Mouse (Mus musculus): ENCODE results near the gene Polr3e. TPM values are rescaled to one million over a fixed set of nuclear protein-coding genes. Genes with fewer than 3 reads are reported as not detected.

Polr3e gene
- total RNA-seq, 1 experiment = 44.4 TPM

DNA sequence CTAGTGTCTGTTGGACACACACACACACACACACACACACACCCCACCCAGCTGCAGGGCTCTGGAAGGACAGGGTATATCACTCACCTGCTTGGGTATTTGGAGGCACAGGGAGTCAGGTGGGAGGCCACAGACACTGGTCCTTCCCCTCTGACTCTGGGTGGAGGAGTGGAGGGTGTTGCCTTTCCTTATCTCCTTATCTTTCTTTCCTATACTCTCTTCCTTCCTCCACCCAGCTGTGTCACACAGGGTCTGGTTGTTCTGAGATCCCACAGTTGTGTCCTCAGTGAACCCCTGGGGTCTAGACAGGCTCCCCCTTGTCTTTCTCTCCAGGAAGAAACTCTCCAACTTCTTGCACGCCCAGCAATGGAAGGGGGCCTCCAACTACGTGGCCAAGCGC lies 37.6 kb upstream of the Polr3e start:
- H3K9ac ChIP-seq (ENCODE audit: insufficient read depth, low read depth, low read length, poor library complexity, severe bottlenecking) = no peak overlapping the region
- peaks cover 3% of the 10 kb centered on the region; the same call in 1 of the 2 replicates for H3K36me3 ChIP-seq (ENCODE audit: control insufficient read depth, insufficient read depth, low read length, poor library complexity, severe bottlenecking)
- DNase-seq (ENCODE audit: low read depth, low spot score) = no peak
- H3K27ac ChIP-seq (ENCODE audit: insufficient read depth, low read depth, low read length, poor library complexity, severe bottlenecking) = no peak overlapping the region
- H3K4me1 ChIP-seq (ENCODE audit: control insufficient read depth in 2 of 2, insufficient read depth in 2 of 2, low read length in 2 of 2, poor library complexity in 1 of 2) = peaks cover 0 to 4% of the 10 kb centered on the region in 2 experiments; a peak in 1 of 4 replicates
- in situ Hi-C loops (cut with MboI; ENCODE audit: low sequenced_read_pairs in 2 of 2, unreplicated experiment in 2 of 2) = no loop called here
- no peak for TF ChIP-seq MAFK (IDR thresholded peaks at IDR 0.05; ENCODE audit: insufficient read depth, low read depth, low read length)
- TF ChIP-seq ZC3H11A (IDR thresholded peaks at IDR 0.05; ENCODE audit: borderline replicate concordance, low read depth, low read length) = no peak
- TF ChIP-seq CHD2 (IDR thresholded peaks at IDR 0.05; ENCODE audit: low read depth, low read length) = no peak
- no peak for TF ChIP-seq ZNF384 (IDR thresholded peaks at IDR 0.05; ENCODE audit: low read depth, low read length)
- no peak for TF ChIP-seq HCFC1 (IDR thresholded peaks at IDR 0.05; ENCODE audit: borderline replicate concordance, insufficient read depth, low read length)
- no peaks in the 10 kb centered on the region for H3K9me3 ChIP-seq (ENCODE audit: control insufficient read depth, insufficient read depth, low read depth, low read length)
- no peak overlapping the region for H3K4me3 ChIP-seq (ENCODE audit: insufficient read depth in 1 of 2, low read depth in 1 of 2, low read length in 2 of 2, poor library complexity in 1 of 2, severe bottlenecking in 1 of 2)

DNA sequence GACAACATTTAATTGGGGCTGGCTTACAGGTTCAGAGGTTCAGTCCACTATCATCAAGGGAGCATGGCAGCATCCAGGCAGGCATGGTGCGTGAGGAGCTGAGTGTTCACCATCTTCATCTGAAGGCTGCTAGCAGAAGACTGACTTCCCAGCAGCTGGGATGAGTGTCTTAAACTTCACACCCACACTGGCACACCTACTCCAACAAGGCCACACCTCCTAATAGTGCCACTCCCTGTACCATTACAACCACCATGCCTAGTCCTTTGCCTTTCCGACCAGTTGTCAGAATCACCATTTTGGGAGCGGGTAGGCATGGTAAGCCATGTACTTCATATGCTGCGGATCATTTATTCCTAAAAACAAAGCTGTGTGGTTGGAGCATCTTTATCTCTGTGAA lies 36.8 kb upstream of the Polr3e start:
- Histone ChIP-seq H3K9me3 (ENCODE audit: control insufficient read depth, insufficient read depth, low read depth, low read length) (no peaks in the 10 kb centered on the region), H3K36me3 (ENCODE audit: control insufficient read depth, insufficient read depth, low read length, poor library complexity, severe bottlenecking) (peaks cover 5% of the 10 kb centered on the region; the same call in 1 of the 2 replicates), H3K9ac (ENCODE audit: insufficient read depth, low read depth, low read length, poor library complexity, severe bottlenecking) (no peak overlapping the region), H3K4me1 (ENCODE audit: control insufficient read depth in 2 of 2, insufficient read depth in 2 of 2, low read length in 2 of 2, poor library complexity in 1 of 2) (0 out of 4 replicates have a peak, but pooled peaks cover 0 to 2% of the 10 kb centered on the region in 2 experiments), H3K27ac (ENCODE audit: insufficient read depth, low read depth, low read length, poor library complexity, severe bottlenecking) (no peak overlapping the region), H3K4me3 (ENCODE audit: insufficient read depth in 1 of 2, low read depth in 1 of 2, low read length in 2 of 2, poor library complexity in 1 of 2, severe bottlenecking in 1 of 2) (no peak overlapping the region)
- TF ChIP-seq CHD2 (IDR thresholded peaks at IDR 0.05; ENCODE audit: low read depth, low read length) (no peak), ZNF384 (IDR thresholded peaks at IDR 0.05; ENCODE audit: low read depth, low read length) (no peak), HCFC1 (IDR thresholded peaks at IDR 0.05; ENCODE audit: borderline replicate concordance, insufficient read depth, low read length) (no peak), ZC3H11A (IDR thresholded peaks at IDR 0.05; ENCODE audit: borderline replicate concordance, low read depth, low read length) (no peak), MAFK (IDR thresholded peaks at IDR 0.05; ENCODE audit: insufficient read depth, low read depth, low read length) (no peak)
- DNase-seq (ENCODE audit: low read depth, low spot score) = no peak
- in situ Hi-C loops (cut with MboI; ENCODE audit: low sequenced_read_pairs in 2 of 2, unreplicated experiment in 2 of 2) = no loop called here

DNA sequence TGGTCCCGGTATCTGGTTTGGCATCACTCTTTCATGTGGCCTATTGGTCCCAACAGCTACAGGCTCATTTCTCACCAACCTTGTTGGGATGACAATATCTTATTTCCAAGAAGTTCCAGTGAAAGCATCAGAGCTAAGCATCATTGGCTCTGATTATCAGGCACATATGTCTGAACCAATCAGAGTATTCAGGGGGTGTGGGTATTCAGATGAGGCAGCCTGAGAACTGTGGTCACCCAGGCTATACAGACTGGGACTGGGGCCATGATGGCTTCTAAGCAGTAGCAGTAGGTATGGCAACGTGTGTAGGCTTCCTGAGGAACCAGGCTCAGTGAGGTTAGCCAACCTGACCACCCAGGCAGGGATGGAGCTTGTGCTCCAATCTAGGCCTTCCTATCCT lies 36.1 kb upstream of the Polr3e start:
- TF ChIP-seq ZNF384 (IDR thresholded peaks at IDR 0.05; ENCODE audit: low read depth, low read length) (no peak), ZC3H11A (IDR thresholded peaks at IDR 0.05; ENCODE audit: borderline replicate concordance, low read depth, low read length) (no peak), HCFC1 (IDR thresholded peaks at IDR 0.05; ENCODE audit: borderline replicate concordance, insufficient read depth, low read length) (no peak), MAFK (IDR thresholded peaks at IDR 0.05; ENCODE audit: insufficient read depth, low read depth, low read length) (no peak), CHD2 (IDR thresholded peaks at IDR 0.05; ENCODE audit: low read depth, low read length) (no peak)
- Histone ChIP-seq H3K36me3 (ENCODE audit: control insufficient read depth, insufficient read depth, low read length, poor library complexity, severe bottlenecking) (peaks cover 5% of the 10 kb centered on the region; the same call in 1 of the 2 replicates), H3K27ac (ENCODE audit: insufficient read depth, low read depth, low read length, poor library complexity, severe bottlenecking) (no peak overlapping the region), H3K9me3 (ENCODE audit: control insufficient read depth, insufficient read depth, low read depth, low read length) (no peaks in the 10 kb centered on the region), H3K4me1 (ENCODE audit: control insufficient read depth in 2 of 2, insufficient read depth in 2 of 2, low read length in 2 of 2, poor library complexity in 1 of 2) (no peaks in the 10 kb centered on the region), H3K9ac (ENCODE audit: insufficient read depth, low read depth, low read length, poor library complexity, severe bottlenecking) (no peak overlapping the region), H3K4me3 (ENCODE audit: insufficient read depth in 1 of 2, low read depth in 1 of 2, low read length in 2 of 2, poor library complexity in 1 of 2, severe bottlenecking in 1 of 2) (no peak overlapping the region)
- no peak for DNase-seq (ENCODE audit: low read depth, low spot score)
- in situ Hi-C loops (cut with MboI; ENCODE audit: low sequenced_read_pairs in 2 of 2, unreplicated experiment in 2 of 2) = no loop called here

DNA sequence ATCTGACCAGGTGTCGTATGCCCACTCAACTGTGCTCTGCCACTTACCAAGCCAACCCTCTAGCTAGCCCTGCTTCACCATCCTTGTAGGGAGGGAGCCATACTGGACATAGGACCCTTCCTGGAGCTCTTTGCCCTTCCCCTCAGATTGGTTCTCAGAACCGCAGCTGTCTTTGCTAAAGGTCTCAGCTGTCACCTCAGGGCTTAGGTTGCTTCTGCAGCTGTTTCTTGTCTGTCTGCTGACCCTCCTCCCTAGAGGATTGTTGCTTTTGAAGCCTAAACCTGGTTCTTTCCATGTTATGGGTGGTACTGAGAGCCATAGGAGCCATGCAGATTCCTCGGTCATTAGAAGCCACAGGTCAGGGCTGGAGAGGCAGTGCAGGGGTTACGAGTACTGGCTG lies 34.9 kb upstream of the Polr3e start:
- in situ Hi-C loops (cut with MboI; ENCODE audit: low sequenced_read_pairs in 2 of 2, unreplicated experiment in 2 of 2) = no loop called here

More for the DNA sequence above, 34.9 kb upstream of the Polr3e start:
- TF ChIP-seq ZC3H11A (IDR thresholded peaks at IDR 0.05; ENCODE audit: borderline replicate concordance, low read depth, low read length) = no peak
- TF ChIP-seq MAFK (IDR thresholded peaks at IDR 0.05; ENCODE audit: insufficient read depth, low read depth, low read length) = no peak
- no peak for TF ChIP-seq HCFC1 (IDR thresholded peaks at IDR 0.05; ENCODE audit: borderline replicate concordance, insufficient read depth, low read length)
- TF ChIP-seq CHD2 (IDR thresholded peaks at IDR 0.05; ENCODE audit: low read depth, low read length) = no peak
- TF ChIP-seq ZNF384 (IDR thresholded peaks at IDR 0.05; ENCODE audit: low read depth, low read length) = no peak
- no peak for DNase-seq (ENCODE audit: low read depth, low spot score)
- Histone ChIP-seq H3K9me3 (ENCODE audit: control insufficient read depth, insufficient read depth, low read depth, low read length) (no peaks in the 10 kb centered on the region), H3K4me3 (ENCODE audit: insufficient read depth in 1 of 2, low read depth in 1 of 2, low read length in 2 of 2, poor library complexity in 1 of 2, severe bottlenecking in 1 of 2) (no peak overlapping the region), H3K9ac (ENCODE audit: insufficient read depth, low read depth, low read length, poor library complexity, severe bottlenecking) (no peak overlapping the region), H3K27ac (ENCODE audit: insufficient read depth, low read depth, low read length, poor library complexity, severe bottlenecking) (no peak overlapping the region), H3K4me1 (ENCODE audit: control insufficient read depth in 2 of 2, insufficient read depth in 2 of 2, low read length in 2 of 2, poor library complexity in 1 of 2) (no peaks in the 10 kb centered on the region), H3K36me3 (ENCODE audit: control insufficient read depth, insufficient read depth, low read length, poor library complexity, severe bottlenecking) (peaks cover 8% of the 10 kb centered on the region; the same call in 1 of the 2 replicates)

All from ES-E14 (cell line).